Mouse (Mus musculus): Measurements from ENCODE around the gene Hist1h3b.

DNA sequence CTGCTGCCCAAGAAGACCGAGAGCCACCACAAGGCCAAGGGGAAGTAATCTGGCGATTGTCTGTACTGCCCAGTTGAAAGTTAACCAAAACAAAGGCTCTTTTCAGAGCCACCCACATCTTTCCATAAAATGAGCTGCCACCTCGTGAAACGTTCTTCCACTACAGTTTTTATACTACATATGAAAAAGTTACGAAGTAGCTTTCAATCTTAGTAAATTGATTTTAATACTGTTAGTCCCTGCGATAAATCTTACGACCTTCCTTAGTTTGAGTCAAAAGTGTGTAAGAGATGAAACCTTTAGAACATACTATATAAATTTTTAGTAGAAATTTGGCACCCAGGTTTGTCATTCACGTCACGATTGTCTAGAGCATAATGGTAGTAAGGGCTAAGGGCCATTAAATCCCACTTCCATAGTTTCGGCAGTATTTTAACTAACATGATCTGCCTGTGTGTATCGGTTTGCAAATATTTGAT is 550 bp upstream of the Hist1h3b start:
- TF ChIP-seq CTCF (conservative IDR thresholded peaks at IDR 0.05; ENCODE audit: insufficient read depth, insufficient read length, low read depth, low read length): no peak
- TF ChIP-seq POLR2A (IDR thresholded peaks at IDR 0.05; ENCODE audit: low read depth, low read length): no peak
